Mouse (Mus musculus) fat pad, adult 2 months (tissue): Measurements from ENCODE around the gene Upp2.

Source experiments
- DNase-seq: peaks from one replicate; pipeline ENCODE4 v3.0.0-alpha.2; 2011; ENCODE audit warnings: low read depth, low spot score; ENCODE audit errors: extremely low read depth

The Upp2 gene

GRCm38 (mm10) chr2:58829981-58830742, 263.1 kb downstream of the Upp2 start:
- peak; percentile 21 for DNase-seq

- no peak for DNase-seq
Observed at GRCm38 (mm10) chr2:58832253-58832980, 265.3 kb downstream of the Upp2 start.

- DNase-seq, result no peak
Observed at GRCm38 (mm10) chr2:58841021-58841420, 273.9 kb downstream of the Upp2 start.

GRCm38 (mm10) chr2:58842443-58842842, 275.3 kb downstream of the Upp2 start:
- no peak for DNase-seq
